Mouse (Mus musculus) E14TG2a.4 (cell line): ENCODE results near the gene Tcf7l2.

Source experiments
- CTCF ChIP-seq: conservative IDR thresholded peaks from 2 replicates; pipeline ENCODE4 v1.5.1; 2014; ENCODE audit warnings: low read length
- NANOG ChIP-seq: IDR thresholded peaks from 2 replicates; pipeline ENCODE4 v1.6.1; 2014; ENCODE audit warnings: borderline replicate concordance, low read length, mixed read lengths
- POU5F1 ChIP-seq: IDR thresholded peaks from 2 replicates; pipeline ENCODE4 v1.6.1; 2014; ENCODE audit warnings: low read length, borderline replicate concordance

- no peak for TF ChIP-seq CTCF
- TF ChIP-seq POU5F1, result no peak
- no peak for TF ChIP-seq NANOG
Observed at GRCm38 (mm10) chr19:55953207-55953606, 211.6 kb downstream of the Tcf7l2 start.
